Mouse (Mus musculus): ENCODE results near the gene Cracr2a. TPM values are rescaled to one million over a fixed set of nuclear protein-coding genes. Genes with fewer than 3 reads are reported as not detected.

Gene Cracr2a
- polyA plus RNA-seq, 1 experiment, result 0.01 TPM

- Histone ChIP-seq H3K79me3 (ENCODE audit: low read depth) (no peaks in the 10 kb centered on the region), H3ac (ENCODE audit: control insufficient read depth, insufficient read length, low read depth) (no peak overlapping the region), H3K4me3 (ENCODE audit: insufficient read depth, poor library complexity, severe bottlenecking) (no peak overlapping the region), H3K79me2 (ENCODE audit: control insufficient read depth, insufficient read depth) (no peaks in the 10 kb centered on the region), H3K36me3 (ENCODE audit: control insufficient read depth, insufficient read depth) (no peaks in the 10 kb centered on the region), H3K27me3 (ENCODE audit: control insufficient read depth, insufficient read depth, insufficient read length) (no peaks in the 10 kb centered on the region)
- TF ChIP-seq CEBPB (IDR thresholded peaks at IDR 0.05; ENCODE audit: low read depth), result no peak
- TF ChIP-seq MAX (IDR thresholded peaks at IDR 0.05), result no peak
- no peak for TF ChIP-seq MYOG (IDR thresholded peaks at IDR 0.05; ENCODE audit: control insufficient read depth, extremely low read depth, insufficient read length)
- TF ChIP-seq MYOD1 (IDR thresholded peaks at IDR 0.05; ENCODE audit: control insufficient read depth, insufficient read length, low read depth), result no peak
- TF ChIP-seq FOSL1 (IDR thresholded peaks at IDR 0.05; ENCODE audit: insufficient read depth, low read length, poor library complexity, severe bottlenecking), result no peak
- no peak for TF ChIP-seq USF1 (IDR thresholded peaks at IDR 0.05; ENCODE audit: low read depth)
- no peak for TF ChIP-seq CTCF (IDR thresholded peaks at IDR 0.05; ENCODE audit: control insufficient read depth, insufficient read depth, insufficient read length)
Measured at GRCm38 (mm10) chr6:127708218-127708628, 147.1 kb downstream of the Cracr2a start.

DNA sequence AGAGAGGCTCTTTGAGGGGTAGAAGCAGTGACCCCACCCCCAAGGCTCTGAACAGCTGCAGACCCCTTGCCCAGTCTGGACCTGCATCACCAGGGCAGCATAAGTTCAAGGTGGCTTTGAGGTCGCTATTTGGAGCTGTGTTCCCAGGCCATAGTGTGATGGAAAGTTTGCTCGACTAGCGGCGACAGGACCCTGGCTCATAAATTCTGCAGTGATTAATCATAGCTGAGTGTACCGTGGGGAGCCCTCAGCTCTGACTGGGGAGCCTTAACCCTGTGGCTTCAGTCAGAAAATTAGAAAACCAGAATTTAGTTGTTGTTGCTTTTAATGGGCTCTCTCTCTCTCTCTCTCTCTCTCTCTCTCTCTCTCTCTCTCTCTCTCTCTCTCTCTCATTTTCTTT lies 153.8 kb downstream of the Cracr2a start:
- no peak for TF ChIP-seq USF1 (IDR thresholded peaks at IDR 0.05; ENCODE audit: low read depth)
- TF ChIP-seq CTCF (IDR thresholded peaks at IDR 0.05; ENCODE audit: control insufficient read depth, insufficient read depth, insufficient read length), result no peak
- TF ChIP-seq MYOD1 (IDR thresholded peaks at IDR 0.05; ENCODE audit: control insufficient read depth, insufficient read length, low read depth), result no peak
- TF ChIP-seq CEBPB (IDR thresholded peaks at IDR 0.05; ENCODE audit: low read depth), result no peak
- TF ChIP-seq MAX (IDR thresholded peaks at IDR 0.05), result no peak
- TF ChIP-seq MYOG (IDR thresholded peaks at IDR 0.05; ENCODE audit: control insufficient read depth, extremely low read depth, insufficient read length), result no peak
- no peak for TF ChIP-seq FOSL1 (IDR thresholded peaks at IDR 0.05; ENCODE audit: insufficient read depth, low read length, poor library complexity, severe bottlenecking)
- H3K79me2 ChIP-seq (ENCODE audit: control insufficient read depth, insufficient read depth), result no peaks in the 10 kb centered on the region
- H3K36me3 ChIP-seq (ENCODE audit: control insufficient read depth, insufficient read depth), result no peaks in the 10 kb centered on the region

GRCm38 (mm10) chr6:127715428-127715827 lies 154.3 kb downstream of the Cracr2a start:
- H3K27me3 ChIP-seq (ENCODE audit: control insufficient read depth, insufficient read depth, insufficient read length), result no peaks in the 10 kb centered on the region
- H3K4me3 ChIP-seq (ENCODE audit: insufficient read depth, poor library complexity, severe bottlenecking), result no peak overlapping the region
- H3ac ChIP-seq (ENCODE audit: control insufficient read depth, insufficient read length, low read depth), result no peak overlapping the region
- no peaks in the 10 kb centered on the region for H3K36me3 ChIP-seq (ENCODE audit: control insufficient read depth, insufficient read depth)
- no peaks in the 10 kb centered on the region for H3K79me3 ChIP-seq (ENCODE audit: low read depth)
- no peaks in the 10 kb centered on the region for H3K79me2 ChIP-seq (ENCODE audit: control insufficient read depth, insufficient read depth)
- TF ChIP-seq MYOG (IDR thresholded peaks at IDR 0.05; ENCODE audit: control insufficient read depth, extremely low read depth, insufficient read length), result no peak
- no peak for TF ChIP-seq MYOD1 (IDR thresholded peaks at IDR 0.05; ENCODE audit: control insufficient read depth, insufficient read length, low read depth)
- TF ChIP-seq CEBPB (IDR thresholded peaks at IDR 0.05; ENCODE audit: low read depth), result no peak
- TF ChIP-seq USF1 (IDR thresholded peaks at IDR 0.05; ENCODE audit: low read depth), result no peak
- TF ChIP-seq MAX (IDR thresholded peaks at IDR 0.05), result no peak
- no peak for TF ChIP-seq CTCF (IDR thresholded peaks at IDR 0.05; ENCODE audit: control insufficient read depth, insufficient read depth, insufficient read length)
- TF ChIP-seq FOSL1 (IDR thresholded peaks at IDR 0.05; ENCODE audit: insufficient read depth, low read length, poor library complexity, severe bottlenecking), result no peak

More for the DNA sequence above, 153.8 kb downstream of the Cracr2a start:
- no peak overlapping the region for H3ac ChIP-seq (ENCODE audit: control insufficient read depth, insufficient read length, low read depth)
- no peaks in the 10 kb centered on the region for H3K27me3 ChIP-seq (ENCODE audit: control insufficient read depth, insufficient read depth, insufficient read length)
- H3K79me3 ChIP-seq (ENCODE audit: low read depth), result no peaks in the 10 kb centered on the region
- H3K4me3 ChIP-seq (ENCODE audit: insufficient read depth, poor library complexity, severe bottlenecking), result no peak overlapping the region

- Histone ChIP-seq H3K4me3 (ENCODE audit: insufficient read depth, poor library complexity, severe bottlenecking) (no peak overlapping the region), H3K79me3 (ENCODE audit: low read depth) (no peaks in the 10 kb centered on the region), H3K79me2 (ENCODE audit: control insufficient read depth, insufficient read depth) (no peaks in the 10 kb centered on the region), H3K27me3 (ENCODE audit: control insufficient read depth, insufficient read depth, insufficient read length) (no peaks in the 10 kb centered on the region), H3K36me3 (ENCODE audit: control insufficient read depth, insufficient read depth) (no peaks in the 10 kb centered on the region), H3ac (ENCODE audit: control insufficient read depth, insufficient read length, low read depth) (no peak overlapping the region)
- no peak for TF ChIP-seq CEBPB (IDR thresholded peaks at IDR 0.05; ENCODE audit: low read depth)
- TF ChIP-seq MYOG (IDR thresholded peaks at IDR 0.05; ENCODE audit: control insufficient read depth, extremely low read depth, insufficient read length), result no peak
- no peak for TF ChIP-seq MAX (IDR thresholded peaks at IDR 0.05)
- no peak for TF ChIP-seq MYOD1 (IDR thresholded peaks at IDR 0.05; ENCODE audit: control insufficient read depth, insufficient read length, low read depth)
- TF ChIP-seq FOSL1 (IDR thresholded peaks at IDR 0.05; ENCODE audit: insufficient read depth, low read length, poor library complexity, severe bottlenecking), result no peak
- TF ChIP-seq USF1 (IDR thresholded peaks at IDR 0.05; ENCODE audit: low read depth), result no peak
- TF ChIP-seq CTCF (IDR thresholded peaks at IDR 0.05; ENCODE audit: control insufficient read depth, insufficient read depth, insufficient read length), result no peak
Measured at GRCm38 (mm10) chr6:127717239-127718137, 156.3 kb downstream of the Cracr2a start.

GRCm38 (mm10) chr6:127719875-127720274 lies 158.7 kb downstream of the Cracr2a start:
- no peaks in the 10 kb centered on the region for H3K79me2 ChIP-seq (ENCODE audit: control insufficient read depth, insufficient read depth)
- TF ChIP-seq MYOD1 (IDR thresholded peaks at IDR 0.05; ENCODE audit: control insufficient read depth, insufficient read length, low read depth), result no peak
- TF ChIP-seq USF1 (IDR thresholded peaks at IDR 0.05; ENCODE audit: low read depth), result no peak
- TF ChIP-seq CEBPB (IDR thresholded peaks at IDR 0.05; ENCODE audit: low read depth), result no peak
- no peak for TF ChIP-seq FOSL1 (IDR thresholded peaks at IDR 0.05; ENCODE audit: insufficient read depth, low read length, poor library complexity, severe bottlenecking)
- TF ChIP-seq CTCF (IDR thresholded peaks at IDR 0.05; ENCODE audit: control insufficient read depth, insufficient read depth, insufficient read length), result no peak
- TF ChIP-seq MAX (IDR thresholded peaks at IDR 0.05), result no peak
- TF ChIP-seq MYOG (IDR thresholded peaks at IDR 0.05; ENCODE audit: control insufficient read depth, extremely low read depth, insufficient read length), result no peak

More at GRCm38 (mm10) chr6:127719875-127720274, 158.7 kb downstream of the Cracr2a start:
- no peak overlapping the region for H3ac ChIP-seq (ENCODE audit: control insufficient read depth, insufficient read length, low read depth)
- no peaks in the 10 kb centered on the region for H3K27me3 ChIP-seq (ENCODE audit: control insufficient read depth, insufficient read depth, insufficient read length)
- H3K36me3 ChIP-seq (ENCODE audit: control insufficient read depth, insufficient read depth), result no peaks in the 10 kb centered on the region
- no peak overlapping the region for H3K4me3 ChIP-seq (ENCODE audit: insufficient read depth, poor library complexity, severe bottlenecking)
- H3K79me3 ChIP-seq (ENCODE audit: low read depth), result no peaks in the 10 kb centered on the region

Data from C2C12 (cell line).